Mouse (Mus musculus): Measurements from ENCODE around the gene Arsb.

DNA sequence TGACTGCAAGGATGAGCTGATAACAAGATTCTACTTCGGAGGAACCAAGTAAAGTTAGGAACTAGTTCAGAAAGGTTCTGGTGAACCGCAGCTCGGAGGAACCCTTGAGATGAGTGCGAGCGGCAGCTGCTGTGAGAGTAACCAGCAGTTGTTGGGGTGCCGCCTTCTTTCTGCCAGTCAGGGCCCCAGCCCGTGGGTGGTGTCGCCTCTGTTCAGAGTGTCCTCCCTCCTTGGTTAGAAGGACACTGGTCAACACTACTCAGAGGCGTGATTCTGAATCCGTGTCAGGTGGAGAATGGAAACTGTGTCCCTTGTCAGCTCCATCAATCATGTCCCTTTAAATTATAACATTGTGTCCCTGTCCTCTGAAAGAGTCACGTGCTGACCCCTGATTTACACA is 43.7 kb downstream of the Arsb start:
- TF ChIP-seq POLR2A (IDR thresholded peaks at IDR 0.05; ENCODE audit: borderline replicate concordance, insufficient read depth, low read length) (no peak), CTCF (IDR thresholded peaks at IDR 0.05; ENCODE audit: borderline replicate concordance, insufficient read depth, low read depth, low read length) (no peak)

All from cerebellum, adult 2 months (tissue).